Mouse (Mus musculus): ENCODE data around the gene Fcf1. TPM values are rescaled to one million over a fixed set of nuclear protein-coding genes. Genes with fewer than 3 reads are reported as not detected.

Gene Fcf1
- polyA plus RNA-seq, 1 experiment: 68.1 TPM

- no peaks in the 10 kb centered on the region; the same call in 1 of the 2 replicates for H3K36me3 ChIP-seq (ENCODE audit: control insufficient read depth, insufficient read depth, low read length)
- H3K27me3 ChIP-seq (ENCODE audit: control insufficient read depth, insufficient read depth, low read length): no peaks in the 10 kb centered on the region
- H3K4me3 ChIP-seq (ENCODE audit: control insufficient read depth, low read depth, low read length): peak overlapping the region; percentile 92
- peaks cover 3% of the 10 kb centered on the region; the same call in 1 of the 2 replicates for H3K4me1 ChIP-seq (ENCODE audit: control insufficient read depth, insufficient read depth, low read length)
- no peak for TF ChIP-seq POLR2A (IDR thresholded peaks at IDR 0.05; ENCODE audit: control insufficient read depth, low read depth, low read length)
- TF ChIP-seq CTCF (IDR thresholded peaks at IDR 0.05; ENCODE audit: control insufficient read depth, insufficient read depth, insufficient replicate concordance, low read depth, low read length): no peak
- H3K27ac ChIP-seq (ENCODE audit: control insufficient read depth, insufficient read depth, low read depth, low read length): peak overlapping the region; percentile 84
Observed at GRCm38 (mm10) chr12:84996501-84997398, 26.1 kb downstream of the Fcf1 start.

DNA sequence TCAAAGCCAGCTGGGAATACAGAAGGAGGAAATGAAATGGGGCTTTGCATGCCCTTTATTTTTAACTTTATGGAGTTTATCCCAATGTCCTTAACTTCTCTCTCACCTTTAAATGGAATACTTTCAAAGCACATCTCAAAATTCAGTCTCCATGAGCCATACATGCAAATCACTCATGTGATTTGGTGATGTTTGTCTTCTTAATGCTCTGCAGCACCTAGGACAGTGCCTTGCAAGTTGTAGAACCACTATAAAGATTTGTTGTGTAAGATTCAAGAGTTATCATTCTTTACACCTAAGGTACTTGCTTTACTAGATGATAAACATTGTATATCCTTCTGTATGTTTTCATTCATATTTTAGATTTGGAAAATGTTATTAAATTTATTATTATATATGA lies 28.4 kb downstream of the Fcf1 start:
- peak overlapping the region; percentile 60 for H3K4me3 ChIP-seq (ENCODE audit: control insufficient read depth, low read depth, low read length)
- no peaks in the 10 kb centered on the region for H3K27me3 ChIP-seq (ENCODE audit: control insufficient read depth, insufficient read depth, low read length)
- H3K27ac ChIP-seq (ENCODE audit: control insufficient read depth, insufficient read depth, low read depth, low read length): no peak overlapping the region
- TF ChIP-seq POLR2A (IDR thresholded peaks at IDR 0.05; ENCODE audit: control insufficient read depth, low read depth, low read length) (no peak), CTCF (IDR thresholded peaks at IDR 0.05; ENCODE audit: control insufficient read depth, insufficient read depth, insufficient replicate concordance, low read depth, low read length) (no peak)
- no peaks in the 10 kb centered on the region; the same call in 1 of the 2 replicates for H3K36me3 ChIP-seq (ENCODE audit: control insufficient read depth, insufficient read depth, low read length)
- H3K4me1 ChIP-seq (ENCODE audit: control insufficient read depth, insufficient read depth, low read length): peaks cover 3% of the 10 kb centered on the region; the same call in 1 of the 2 replicates

DNA sequence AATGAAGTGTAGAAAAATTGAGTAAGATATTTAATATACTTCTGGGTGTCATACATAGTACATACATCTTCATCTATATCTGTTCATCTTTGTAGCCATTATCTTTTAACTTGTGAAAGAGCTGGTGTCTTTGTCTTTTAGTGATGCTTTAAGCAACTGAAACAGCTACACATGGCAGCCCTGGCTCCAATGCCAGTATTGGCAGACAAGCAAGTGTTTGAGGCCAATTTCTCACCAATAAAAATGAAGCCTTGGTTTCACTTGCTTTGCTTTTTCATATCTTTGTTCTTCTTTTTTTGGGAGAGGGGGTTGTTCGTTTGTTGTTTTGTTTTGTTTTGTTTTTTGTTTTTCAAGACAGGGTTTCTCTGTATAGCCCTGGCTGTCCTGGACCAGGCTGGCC lies 35.5 kb downstream of the Fcf1 start:
- no peaks in the 10 kb centered on the region for H3K4me1 ChIP-seq (ENCODE audit: control insufficient read depth, insufficient read depth, low read length)
- no peaks in the 10 kb centered on the region for H3K27me3 ChIP-seq (ENCODE audit: control insufficient read depth, insufficient read depth, low read length)
- no peak overlapping the region for H3K4me3 ChIP-seq (ENCODE audit: control insufficient read depth, low read depth, low read length)
- H3K36me3 ChIP-seq (ENCODE audit: control insufficient read depth, insufficient read depth, low read length): no peaks in the 10 kb centered on the region
- H3K27ac ChIP-seq (ENCODE audit: control insufficient read depth, insufficient read depth, low read depth, low read length): no peak overlapping the region
- TF ChIP-seq POLR2A (IDR thresholded peaks at IDR 0.05; ENCODE audit: control insufficient read depth, low read depth, low read length) (no peak), CTCF (IDR thresholded peaks at IDR 0.05; ENCODE audit: control insufficient read depth, insufficient read depth, insufficient replicate concordance, low read depth, low read length) (no peak)

GRCm38 (mm10) chr12:85007021-85007420 lies 36.3 kb downstream of the Fcf1 start:
- TF ChIP-seq CTCF (IDR thresholded peaks at IDR 0.05; ENCODE audit: control insufficient read depth, insufficient read depth, insufficient replicate concordance, low read depth, low read length): no peak
- no peak for TF ChIP-seq POLR2A (IDR thresholded peaks at IDR 0.05; ENCODE audit: control insufficient read depth, low read depth, low read length)
- H3K4me1 ChIP-seq (ENCODE audit: control insufficient read depth, insufficient read depth, low read length): no peaks in the 10 kb centered on the region
- H3K27me3 ChIP-seq (ENCODE audit: control insufficient read depth, insufficient read depth, low read length): no peaks in the 10 kb centered on the region
- no peaks in the 10 kb centered on the region for H3K36me3 ChIP-seq (ENCODE audit: control insufficient read depth, insufficient read depth, low read length)
- no peak overlapping the region for H3K27ac ChIP-seq (ENCODE audit: control insufficient read depth, insufficient read depth, low read depth, low read length)
- H3K4me3 ChIP-seq (ENCODE audit: control insufficient read depth, low read depth, low read length): no peak overlapping the region

- H3K4me1 ChIP-seq (ENCODE audit: control insufficient read depth, insufficient read depth, low read length): no peaks in the 10 kb centered on the region
- H3K27ac ChIP-seq (ENCODE audit: control insufficient read depth, insufficient read depth, low read depth, low read length): no peak overlapping the region
- H3K4me3 ChIP-seq (ENCODE audit: control insufficient read depth, low read depth, low read length): no peak overlapping the region
- TF ChIP-seq POLR2A (IDR thresholded peaks at IDR 0.05; ENCODE audit: control insufficient read depth, low read depth, low read length) (no peak), CTCF (IDR thresholded peaks at IDR 0.05; ENCODE audit: control insufficient read depth, insufficient read depth, insufficient replicate concordance, low read depth, low read length) (no peak)
- no peaks in the 10 kb centered on the region; the same call in none of the 2 replicates for H3K36me3 ChIP-seq (ENCODE audit: control insufficient read depth, insufficient read depth, low read length)
- no peaks in the 10 kb centered on the region for H3K27me3 ChIP-seq (ENCODE audit: control insufficient read depth, insufficient read depth, low read length)
Observed at GRCm38 (mm10) chr12:85009776-85010175, 39.1 kb downstream of the Fcf1 start.

DNA sequence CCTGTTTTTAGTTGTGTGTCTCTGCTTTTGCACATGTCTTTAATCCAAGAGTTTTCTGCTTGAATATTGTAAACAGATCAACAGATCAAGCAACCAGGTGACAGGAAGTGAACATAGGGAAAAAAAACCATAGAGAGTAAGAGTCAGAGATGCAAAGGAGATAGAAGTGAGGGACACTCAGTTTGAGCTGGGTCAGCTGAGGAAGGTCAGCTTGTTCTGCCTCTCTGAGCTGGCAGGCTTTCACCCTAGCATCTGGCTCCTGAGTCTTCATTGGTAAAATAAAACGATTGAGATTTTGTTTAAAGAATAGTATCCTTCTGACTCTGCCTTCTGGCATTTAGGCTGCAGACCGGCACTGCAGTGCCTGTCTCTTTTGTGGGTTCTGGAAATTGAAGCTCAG lies 39.8 kb downstream of the Fcf1 start:
- Histone ChIP-seq H3K36me3 (ENCODE audit: control insufficient read depth, insufficient read depth, low read length) (no peaks in the 10 kb centered on the region; the same call in none of the 2 replicates), H3K27ac (ENCODE audit: control insufficient read depth, insufficient read depth, low read depth, low read length) (no peak overlapping the region), H3K4me1 (ENCODE audit: control insufficient read depth, insufficient read depth, low read length) (no peaks in the 10 kb centered on the region), H3K4me3 (ENCODE audit: control insufficient read depth, low read depth, low read length) (no peak overlapping the region), H3K27me3 (ENCODE audit: control insufficient read depth, insufficient read depth, low read length) (no peaks in the 10 kb centered on the region)
- TF ChIP-seq CTCF (IDR thresholded peaks at IDR 0.05; ENCODE audit: control insufficient read depth, insufficient read depth, insufficient replicate concordance, low read depth, low read length) (no peak), POLR2A (IDR thresholded peaks at IDR 0.05; ENCODE audit: control insufficient read depth, low read depth, low read length) (no peak)

DNA sequence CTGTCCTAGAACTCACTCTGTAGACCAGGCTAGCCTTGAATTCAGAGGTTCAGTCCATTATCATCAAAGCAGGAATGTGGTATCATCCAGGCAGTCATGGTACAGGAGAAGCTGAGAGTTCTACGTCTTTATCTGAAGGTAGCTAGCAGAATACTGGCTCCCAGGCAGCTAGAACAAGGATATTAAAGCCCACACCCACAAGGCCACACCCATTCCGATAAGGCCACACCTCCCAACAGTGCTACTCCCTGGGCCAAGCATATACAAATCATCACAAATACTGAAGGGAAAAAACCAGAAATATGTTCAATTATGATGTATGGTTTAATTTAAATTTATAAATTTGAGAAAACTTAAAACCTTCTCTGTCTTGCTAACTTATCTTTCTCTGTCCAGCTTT lies 41.5 kb downstream of the Fcf1 start:
- Histone ChIP-seq H3K27me3 (ENCODE audit: control insufficient read depth, insufficient read depth, low read length) (no peaks in the 10 kb centered on the region), H3K4me1 (ENCODE audit: control insufficient read depth, insufficient read depth, low read length) (no peaks in the 10 kb centered on the region), H3K4me3 (ENCODE audit: control insufficient read depth, low read depth, low read length) (no peak overlapping the region), H3K36me3 (ENCODE audit: control insufficient read depth, insufficient read depth, low read length) (no peaks in the 10 kb centered on the region; the same call in none of the 2 replicates), H3K27ac (ENCODE audit: control insufficient read depth, insufficient read depth, low read depth, low read length) (no peak overlapping the region)
- TF ChIP-seq POLR2A (IDR thresholded peaks at IDR 0.05; ENCODE audit: control insufficient read depth, low read depth, low read length) (no peak), CTCF (IDR thresholded peaks at IDR 0.05; ENCODE audit: control insufficient read depth, insufficient read depth, insufficient replicate concordance, low read depth, low read length) (no peak)

Measured in testis, adult 2 months (tissue).